Mouse (Mus musculus): ENCODE data around the gene Atxn1l. TPM values are rescaled to one million over a fixed set of nuclear protein-coding genes. Genes with fewer than 3 reads are reported as not detected.
"Not testable (repeated sequence)": the region's sequence is repeated elsewhere in the genome, so short reads cannot be mapped to it uniquely, and the experiment has no call there.

Gene Atxn1l
- polyA plus RNA-seq, 1 experiment from 2014 or later, result 7.6 TPM

- no peaks in the 10 kb centered on the region for H3K4me1 ChIP-seq
- H3K4me3 ChIP-seq, result no peak overlapping the region
- H3K9me3 ChIP-seq, result no peaks in the 10 kb centered on the region
- ATAC-seq (ENCODE audit: insufficient number of reproducible peaks, low FRiP score, low TSS enrichment, low read depth), result no peak
- H3K27me3 ChIP-seq, result no peaks in the 10 kb centered on the region
- no peak overlapping the region for H3K27ac ChIP-seq
- 63% methylated on average over 3 of the region's 3 CpGs for WGBS
- H3K4me2 ChIP-seq, result no peak overlapping the region
- H3K9ac ChIP-seq, result no peak overlapping the region
- no peaks in the 10 kb centered on the region for H3K36me3 ChIP-seq
These were observed 19.3 kb upstream of the Atxn1l start for GRCm38 (mm10) chr8:109756849-109757248.

- H3K4me1 ChIP-seq; H3K27ac ChIP-seq; H3K9ac ChIP-seq; ATAC-seq (ENCODE audit: insufficient number of reproducible peaks, low FRiP score, low TSS enrichment, low read depth); H3K27me3 ChIP-seq; H3K4me2 ChIP-seq; H3K9me3 ChIP-seq; H3K4me3 ChIP-seq; H3K36me3 ChIP-seq: not testable (repeated sequence)
- WGBS, result 71% methylated on average over 4 of the region's 4 CpGs
These were observed 18.0 kb upstream of the Atxn1l start for GRCm38 (mm10) chr8:109755554-109755953.

GRCm38 (mm10) chr8:109754696-109755095, 17.2 kb upstream of the Atxn1l start:
- Histone ChIP-seq H3K36me3 (no peaks in the 10 kb centered on the region), H3K4me1 (no peaks in the 10 kb centered on the region), H3K9me3 (no peaks in the 10 kb centered on the region), H3K9ac (no peak overlapping the region), H3K27ac (no peak overlapping the region), H3K4me2 (no peak overlapping the region), H3K27me3 (no peaks in the 10 kb centered on the region), H3K4me3 (no peak overlapping the region)
- WGBS, result 74% methylated on average over 8 of the region's 8 CpGs
- no peak for ATAC-seq (ENCODE audit: insufficient number of reproducible peaks, low FRiP score, low TSS enrichment, low read depth)

GRCm38 (mm10) chr8:109751731-109752485, 14.4 kb upstream of the Atxn1l start:
- Histone ChIP-seq H3K4me3 (no peak overlapping the region), H3K36me3 (no peaks in the 10 kb centered on the region), H3K4me1 (no peaks in the 10 kb centered on the region), H3K27me3 (no peaks in the 10 kb centered on the region), H3K4me2 (no peak overlapping the region), H3K9ac (no peak overlapping the region), H3K9me3 (no peaks in the 10 kb centered on the region), H3K27ac (no peak overlapping the region)
- 87% methylated on average over 20 of the region's 20 CpGs for WGBS
- ATAC-seq (ENCODE audit: insufficient number of reproducible peaks, low FRiP score, low TSS enrichment, low read depth), result no peak

GRCm38 (mm10) chr8:109750699-109751098, 13.2 kb upstream of the Atxn1l start:
- Histone ChIP-seq H3K27me3 (no peaks in the 10 kb centered on the region), H3K4me1 (no peaks in the 10 kb centered on the region), H3K36me3 (no peaks in the 10 kb centered on the region), H3K9me3 (no peaks in the 10 kb centered on the region), H3K27ac (no peak overlapping the region), H3K9ac (no peak overlapping the region), H3K4me3 (no peak overlapping the region), H3K4me2 (no peak overlapping the region)
- ATAC-seq (ENCODE audit: insufficient number of reproducible peaks, low FRiP score, low TSS enrichment, low read depth), result no peak
- WGBS, result 69% methylated on average over 12 of the region's 12 CpGs

- ATAC-seq (ENCODE audit: insufficient number of reproducible peaks, low FRiP score, low TSS enrichment, low read depth), result no peak
- 49% methylated on average over 5 of the region's 5 CpGs for WGBS
- no peaks in the 10 kb centered on the region for H3K9me3 ChIP-seq
- no peak overlapping the region for H3K27ac ChIP-seq
- H3K9ac ChIP-seq, result no peak overlapping the region
- H3K27me3 ChIP-seq, result no peaks in the 10 kb centered on the region
- H3K36me3 ChIP-seq, result no peaks in the 10 kb centered on the region
- H3K4me2 ChIP-seq, result no peak overlapping the region
- no peaks in the 10 kb centered on the region for H3K4me1 ChIP-seq
- no peak overlapping the region for H3K4me3 ChIP-seq
These were observed 12.7 kb upstream of the Atxn1l start for GRCm38 (mm10) chr8:109750274-109750673.

GRCm38 (mm10) chr8:109747468-109748199, 10.1 kb upstream of the Atxn1l start:
- H3K9ac ChIP-seq, result no peak overlapping the region
- no peaks in the 10 kb centered on the region for H3K36me3 ChIP-seq
- 83% methylated on average over 12 of the region's 12 CpGs for WGBS
- H3K4me1 ChIP-seq, result no peaks in the 10 kb centered on the region
- H3K4me3 ChIP-seq, result no peak overlapping the region
- no peaks in the 10 kb centered on the region for H3K27me3 ChIP-seq
- H3K27ac ChIP-seq, result no peak overlapping the region
- no peak for ATAC-seq (ENCODE audit: insufficient number of reproducible peaks, low FRiP score, low TSS enrichment, low read depth)
- no peak overlapping the region for H3K4me2 ChIP-seq
- no peaks in the 10 kb centered on the region for H3K9me3 ChIP-seq

GRCm38 (mm10) chr8:109738049-109738380, 476 bp upstream of the Atxn1l start:
- Histone ChIP-seq H3K36me3 (peaks cover 17% of the 10 kb centered on the region), H3K27me3 (no peaks in the 10 kb centered on the region), H3K4me1 (peaks cover 9% of the 10 kb centered on the region; the same call in 1 of the 2 replicates), H3K27ac (0 out of 2 replicates have a peak overlapping the region, but pooled peaks have one; percentile 82), H3K4me2 (peak overlapping the region; percentile 67), H3K9me3 (no peaks in the 10 kb centered on the region), H3K9ac (no peak overlapping the region), H3K4me3 (peak overlapping the region; percentile 97)
- 60% methylated on average over 1 of the region's 1 CpGs for WGBS
- 0 out of 2 replicates have a peak, but pooled peaks have one; percentile 55 for ATAC-seq (ENCODE audit: insufficient number of reproducible peaks, low FRiP score, low TSS enrichment, low read depth)

GRCm38 (mm10) chr8:109736819-109737218, 720 bp downstream of the Atxn1l start:
- 6% methylated on average over 8 of the region's 8 CpGs for WGBS
- no peak for ATAC-seq (ENCODE audit: insufficient number of reproducible peaks, low FRiP score, low TSS enrichment, low read depth)

GRCm38 (mm10) chr8:109734018-109734417, 3.5 kb downstream of the Atxn1l start:
- no peak for ATAC-seq (ENCODE audit: insufficient number of reproducible peaks, low FRiP score, low TSS enrichment, low read depth)
- Histone ChIP-seq H3K27ac (no peak overlapping the region), H3K4me1 (peaks cover 9% of the 10 kb centered on the region; the same call in 1 of the 2 replicates), H3K4me2 (no peak overlapping the region), H3K27me3 (no peaks in the 10 kb centered on the region), H3K9me3 (no peaks in the 10 kb centered on the region), H3K9ac (no peak overlapping the region), H3K36me3 (peaks cover 57% of the 10 kb centered on the region), H3K4me3 (no peak overlapping the region)
- 88% methylated on average over 3 of the region's 3 CpGs for WGBS

More at GRCm38 (mm10) chr8:109736819-109737218, 720 bp downstream of the Atxn1l start:
- Histone ChIP-seq H3K27me3 (no peaks in the 10 kb centered on the region), H3K27ac (peak overlapping the region; percentile 82; the same call in 1 of the 2 replicates), H3K4me3 (peak overlapping the region; percentile 97), H3K36me3 (peaks cover 29% of the 10 kb centered on the region), H3K9ac (peak overlapping the region; percentile 99), H3K4me1 (peaks cover 9% of the 10 kb centered on the region; the same call in 1 of the 2 replicates), H3K4me2 (peak overlapping the region; percentile 67), H3K9me3 (no peaks in the 10 kb centered on the region)

GRCm38 (mm10) chr8:109731012-109731411, 6.5 kb downstream of the Atxn1l start:
- WGBS, result 88% methylated on average over 3 of the region's 3 CpGs
- no peaks in the 10 kb centered on the region for H3K9me3 ChIP-seq
- H3K4me1 ChIP-seq, result peaks cover 1% of the 10 kb centered on the region; the same call in 1 of the 2 replicates
- no peak overlapping the region for H3K4me3 ChIP-seq
- H3K36me3 ChIP-seq, result peaks cover 79% of the 10 kb centered on the region
- H3K27me3 ChIP-seq, result no peaks in the 10 kb centered on the region
- no peak overlapping the region for H3K9ac ChIP-seq
- ATAC-seq (ENCODE audit: insufficient number of reproducible peaks, low FRiP score, low TSS enrichment, low read depth), result no peak
- H3K27ac ChIP-seq, result no peak overlapping the region
- no peak overlapping the region for H3K4me2 ChIP-seq

GRCm38 (mm10) chr8:109725106-109725505, 12.4 kb downstream of the Atxn1l start:
- Histone ChIP-seq H3K36me3 (peaks cover 90% of the 10 kb centered on the region), H3K9me3 (no peaks in the 10 kb centered on the region), H3K4me1 (no peaks in the 10 kb centered on the region), H3K27me3 (no peaks in the 10 kb centered on the region), H3K27ac (no peak overlapping the region), H3K4me3 (no peak overlapping the region), H3K4me2 (no peak overlapping the region), H3K9ac (no peak overlapping the region)
- ATAC-seq (ENCODE audit: insufficient number of reproducible peaks, low FRiP score, low TSS enrichment, low read depth), result no peak
- 91% methylated on average over 3 of the region's 3 CpGs for WGBS
